Mouse (Mus musculus): ENCODE results near the gene 0610009B22Rik. TPM values are rescaled to one million over a fixed set of nuclear protein-coding genes. Genes with fewer than 3 reads are reported as not detected.
"Not testable (repeated sequence)": the region's sequence is repeated elsewhere in the genome, so short reads cannot be mapped to it uniquely, and the experiment has no call there.

0610009B22Rik gene
- total and polyA plus RNA-seq, 3 experiments: 34.6 to 68.5 (median 41.8) TPM

DNA sequence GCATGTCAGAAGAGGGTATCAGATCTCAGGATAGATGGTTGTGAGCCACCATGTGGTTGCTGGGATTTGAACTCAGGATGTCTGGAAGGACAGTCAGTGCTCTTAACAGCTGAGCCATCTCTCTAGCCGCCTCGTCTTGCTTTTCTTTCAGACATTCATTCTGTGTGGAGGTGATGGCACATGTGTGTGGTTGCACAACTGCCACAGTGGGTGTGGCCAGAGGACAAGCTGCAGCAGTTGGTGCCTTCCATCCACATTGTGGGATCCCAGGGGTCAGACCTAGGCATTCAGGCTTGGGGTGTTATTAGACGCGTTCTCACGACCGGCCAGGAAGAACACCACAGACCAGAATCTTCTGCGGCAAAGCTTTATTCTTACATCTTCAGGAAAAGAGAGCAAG is 23.9 kb downstream of the 0610009B22Rik start:
- H3K4me3 ChIP-seq (replicated peaks in 1 of 3; ENCODE audit: low read depth in 2 of 3, low read length in 2 of 3, poor library complexity in 1 of 3); in situ Hi-C loops (cut with MboI; ENCODE audit: low pct_ligation_motif_present, low pct_unique_long_range_greater_than_20kb, low sequenced_read_pairs); H3K36me3 ChIP-seq (replicated peaks in 1 of 2; ENCODE audit: control insufficient read depth in 1 of 2, insufficient read depth in 1 of 2, low read length in 1 of 2); dilution Hi-C loops (cut with MboI; ENCODE audit: extremely low pct_ligation_motif_present, extremely low pct_unique_long_range_greater_than_20kb, low sequenced_read_pairs); DNase-seq (ENCODE audit: extremely low read depth); H3K27ac ChIP-seq (ENCODE audit: insufficient read depth, low read depth); H3K4me1 ChIP-seq (ENCODE audit: control insufficient read depth in 1 of 2, insufficient read depth in 2 of 2); H3K4me2 ChIP-seq (ENCODE audit: insufficient read depth, low read depth, poor library complexity, severe bottlenecking); H3K27me3 ChIP-seq (replicated peaks); H3K79me2 ChIP-seq (replicated peaks; ENCODE audit: control insufficient read depth, extremely low read depth, insufficient read depth, poor library complexity, severe bottlenecking); H3K9me3 ChIP-seq (replicated peaks; ENCODE audit: low read length); H3K9ac ChIP-seq (ENCODE audit: insufficient read depth, low read depth): not testable (repeated sequence)

DNA sequence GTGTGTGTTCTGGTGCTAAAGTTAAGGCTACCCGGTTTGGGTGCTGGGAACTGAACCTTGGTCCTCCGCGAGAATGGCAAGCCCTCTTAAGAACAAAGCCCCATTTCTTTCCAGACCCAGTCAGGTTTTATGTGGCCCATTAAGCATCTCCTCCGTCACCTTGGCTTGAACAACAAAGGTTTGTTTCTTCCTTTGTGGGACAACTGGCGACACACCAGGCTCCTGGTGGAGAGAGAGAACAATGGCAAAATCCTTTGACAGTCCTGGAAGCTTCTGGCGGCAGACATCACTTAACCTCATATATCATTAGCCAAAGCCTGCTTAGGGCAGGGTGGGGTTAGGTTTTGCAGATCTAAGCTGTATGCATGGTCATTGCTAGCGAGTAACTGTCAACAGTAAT is 26.0 kb downstream of the 0610009B22Rik start:
- in situ Hi-C loops (cut with MboI; ENCODE audit: low pct_ligation_motif_present, low pct_unique_long_range_greater_than_20kb, low sequenced_read_pairs) (no loop called here), dilution Hi-C loops (cut with MboI; ENCODE audit: extremely low pct_ligation_motif_present, extremely low pct_unique_long_range_greater_than_20kb, low sequenced_read_pairs) (no loop called here)
- Histone ChIP-seq H3K36me3 (replicated peaks in 1 of 2; ENCODE audit: control insufficient read depth in 1 of 2, insufficient read depth in 1 of 2, low read length in 1 of 2) (no peaks in the 10 kb centered on the region), H3K9me3 (replicated peaks; ENCODE audit: low read length) (no peaks in the 10 kb centered on the region), H3K27ac (ENCODE audit: insufficient read depth, low read depth) (no peak overlapping the region), H3K4me1 (ENCODE audit: control insufficient read depth in 1 of 2, insufficient read depth in 2 of 2) (peaks cover 0 to 13% of the 10 kb centered on the region in 2 experiments; a peak in 2 of 4 replicates), H3K79me2 (replicated peaks; ENCODE audit: control insufficient read depth, extremely low read depth, insufficient read depth, poor library complexity, severe bottlenecking) (no peaks in the 10 kb centered on the region), H3K4me3 (replicated peaks in 1 of 3; ENCODE audit: low read depth in 2 of 3, low read length in 2 of 3, poor library complexity in 1 of 3) (no peak overlapping the region), H3K27me3 (replicated peaks) (no peaks in the 10 kb centered on the region), H3K4me2 (ENCODE audit: insufficient read depth, low read depth, poor library complexity, severe bottlenecking) (no peak overlapping the region), H3K9ac (ENCODE audit: insufficient read depth, low read depth) (no peak overlapping the region)
- no peak for DNase-seq (ENCODE audit: extremely low read depth)
- TF ChIP-seq TBP (conservative IDR thresholded peaks at IDR 0.05; ENCODE audit: low read depth, low read length): no peak
- no peak for TF ChIP-seq JUND (conservative IDR thresholded peaks at IDR 0.05; ENCODE audit: low read depth, low read length)
- TF ChIP-seq ETS1 (conservative IDR thresholded peaks at IDR 0.05; ENCODE audit: low read depth, low read length): no peak
- no peak for TF ChIP-seq MXI1 (IDR thresholded peaks at IDR 0.05; ENCODE audit: low read depth, low read length)
- no peak for TF ChIP-seq POLR2AphosphoS2 (IDR thresholded peaks at IDR 0.05; ENCODE audit: low read depth, low read length)
- TF ChIP-seq RAD21 (IDR thresholded peaks at IDR 0.05; ENCODE audit: low read depth, low read length): no peak
- no peak for TF ChIP-seq BHLHE40 (IDR thresholded peaks at IDR 0.05; ENCODE audit: low read depth, low read length)
- TF ChIP-seq SMC3 (IDR thresholded peaks at IDR 0.05; ENCODE audit: low read depth, low read length): no peak
- TF ChIP-seq ZC3H11A (IDR thresholded peaks at IDR 0.05; ENCODE audit: low read depth, low read length): no peak
- TF ChIP-seq CHD1 (IDR thresholded peaks at IDR 0.05; ENCODE audit: low read depth, low read length): no peak
- TF ChIP-seq MYC (IDR thresholded peaks at IDR 0.05; ENCODE audit: low read depth, low read length): no peak
- TF ChIP-seq NRF1 (IDR thresholded peaks at IDR 0.05; ENCODE audit: low read depth, low read length): no peak
- no peak for TF ChIP-seq UBTF (IDR thresholded peaks at IDR 0.05; ENCODE audit: low read depth, low read length)
- TF ChIP-seq POLR2A (IDR thresholded peaks at IDR 0.05; ENCODE audit: low read depth, low read length): no peak

DNA sequence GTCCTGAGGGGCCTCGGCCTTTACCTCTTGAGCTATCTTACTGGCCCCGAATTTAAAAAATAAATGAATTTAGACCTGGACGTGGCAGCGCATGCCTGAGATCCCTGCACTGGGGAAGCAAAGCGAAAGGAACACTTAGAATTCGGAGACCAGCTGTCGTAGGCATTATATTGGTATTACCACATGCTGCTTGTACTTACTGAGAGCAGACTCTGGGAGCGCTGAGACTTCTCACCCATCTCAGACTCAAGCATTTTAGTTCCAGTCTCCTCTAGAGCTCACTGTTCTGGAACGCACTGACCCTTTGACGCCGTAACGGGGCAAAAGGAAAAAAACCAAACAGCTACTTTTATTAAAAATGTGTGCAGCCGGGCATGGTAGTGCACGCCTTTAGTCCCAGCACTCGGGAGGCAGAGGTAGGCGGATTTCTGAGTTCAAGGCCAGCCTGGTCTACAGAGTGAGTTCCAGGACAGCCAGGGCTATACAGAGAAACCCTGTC is 26.8 kb downstream of the 0610009B22Rik start:
- no peak overlapping the region for H3K4me3 ChIP-seq (replicated peaks in 1 of 3; ENCODE audit: low read depth in 2 of 3, low read length in 2 of 3, poor library complexity in 1 of 3)
- H3K4me2 ChIP-seq (ENCODE audit: insufficient read depth, low read depth, poor library complexity, severe bottlenecking): no peak overlapping the region
- H3K9ac ChIP-seq (ENCODE audit: insufficient read depth, low read depth): no peak overlapping the region
- TF ChIP-seq MAX (IDR thresholded peaks at IDR 0.05; ENCODE audit: low read length) (no peak), ZKSCAN1 (IDR thresholded peaks at IDR 0.05; ENCODE audit: borderline replicate concordance, low read depth, low read length) (no peak), MAZ (IDR thresholded peaks at IDR 0.05; ENCODE audit: low read depth, low read length) (no peak), GABPA (IDR thresholded peaks at IDR 0.05; ENCODE audit: insufficient replicate concordance, low read depth, low read length) (no peak), UBTF (IDR thresholded peaks at IDR 0.05; ENCODE audit: low read depth, low read length) (no peak), PAX5 (IDR thresholded peaks at IDR 0.05; ENCODE audit: low read length) (no peak), MEF2A (IDR thresholded peaks at IDR 0.05; ENCODE audit: borderline replicate concordance, low read depth, low read length) (no peak), MYC (IDR thresholded peaks at IDR 0.05; ENCODE audit: low read depth, low read length) (no peak), CHD1 (IDR thresholded peaks at IDR 0.05; ENCODE audit: low read depth, low read length) (no peak)
- in situ Hi-C loops (cut with MboI; ENCODE audit: low pct_ligation_motif_present, low pct_unique_long_range_greater_than_20kb, low sequenced_read_pairs) (no loop called here), dilution Hi-C loops (cut with MboI; ENCODE audit: extremely low pct_ligation_motif_present, extremely low pct_unique_long_range_greater_than_20kb, low sequenced_read_pairs) (no loop called here)
- no peaks in the 10 kb centered on the region for H3K9me3 ChIP-seq (replicated peaks; ENCODE audit: low read length)
- peaks cover 0 to 13% of the 10 kb centered on the region in 2 experiments; a peak in 2 of 4 replicates for H3K4me1 ChIP-seq (ENCODE audit: control insufficient read depth in 1 of 2, insufficient read depth in 2 of 2)
- no peaks in the 10 kb centered on the region for H3K79me2 ChIP-seq (replicated peaks; ENCODE audit: control insufficient read depth, extremely low read depth, insufficient read depth, poor library complexity, severe bottlenecking)
- DNase-seq (ENCODE audit: extremely low read depth): no peak
- H3K36me3 ChIP-seq (replicated peaks in 1 of 2; ENCODE audit: control insufficient read depth in 1 of 2, insufficient read depth in 1 of 2, low read length in 1 of 2): peaks cover 2 to 5% of the 10 kb centered on the region in 2 experiments
- no peaks in the 10 kb centered on the region for H3K27me3 ChIP-seq (replicated peaks)
- H3K27ac ChIP-seq (ENCODE audit: insufficient read depth, low read depth): no peak overlapping the region
